Mouse (Mus musculus): Measurements from ENCODE around the gene Tjp2. TPM values are rescaled to one million over a fixed set of nuclear protein-coding genes. Genes with fewer than 3 reads are reported as not detected.

Gene Tjp2
- polyA plus RNA-seq, 1 experiment, result 22.1 TPM

- TF ChIP-seq FOSL1 (IDR thresholded peaks at IDR 0.05; ENCODE audit: insufficient read depth, low read length, poor library complexity, severe bottlenecking) (no peak), USF1 (IDR thresholded peaks at IDR 0.05; ENCODE audit: low read depth) (no peak), CEBPB (IDR thresholded peaks at IDR 0.05; ENCODE audit: low read depth) (no peak), MAX (IDR thresholded peaks at IDR 0.05) (no peak), MYOD1 (IDR thresholded peaks at IDR 0.05; ENCODE audit: control insufficient read depth, insufficient read length, low read depth) (no peak), MYOG (IDR thresholded peaks at IDR 0.05; ENCODE audit: control insufficient read depth, extremely low read depth, insufficient read length) (no peak), CTCF (IDR thresholded peaks at IDR 0.05; ENCODE audit: control insufficient read depth, insufficient read depth, insufficient read length) (no peak)
- no peaks in the 10 kb centered on the region for H3K79me2 ChIP-seq (ENCODE audit: control insufficient read depth, insufficient read depth)
- H3K27me3 ChIP-seq (ENCODE audit: control insufficient read depth, insufficient read depth, insufficient read length), result no peaks in the 10 kb centered on the region
- H3K36me3 ChIP-seq (ENCODE audit: control insufficient read depth, insufficient read depth), result no peaks in the 10 kb centered on the region
- H3K79me3 ChIP-seq (ENCODE audit: low read depth), result no peaks in the 10 kb centered on the region
- no peak overlapping the region for H3ac ChIP-seq (ENCODE audit: control insufficient read depth, insufficient read length, low read depth)
- H3K4me3 ChIP-seq (ENCODE audit: insufficient read depth, poor library complexity, severe bottlenecking), result no peak overlapping the region
Measured at GRCm38 (mm10) chr19:24046395-24046993, 178.3 kb downstream of the Tjp2 start.

Other genes starting within 250 kb of the Tjp2 start
- gene Fam189a2, start 194.0 kb downstream of the Tjp2 start, polyA plus RNA-seq (2012; fragmentation: generic; extraction: Trizol), result 0.42 TPM
- 34.1 TPM for gene Fxn, start 55.6 kb upstream of the Tjp2 start, polyA plus RNA-seq (2012; fragmentation: generic; extraction: Trizol)